Mouse (Mus musculus): Measurements from ENCODE around the gene 2700081O15Rik. TPM values are rescaled to one million over a fixed set of nuclear protein-coding genes. Genes with fewer than 3 reads are reported as not detected.
A peak's percentile ranks its signal among the peaks of the same experiment; 100 is the strongest.
"Not testable (repeated sequence)": the region's sequence is repeated elsewhere in the genome, so short reads cannot be mapped to it uniquely, and the experiment has no call there.

The 2700081O15Rik gene
- 10 to 100 TPM; 28.0 to 28.8 (median 28.5) TPM for total RNA-seq (2022)

DNA sequence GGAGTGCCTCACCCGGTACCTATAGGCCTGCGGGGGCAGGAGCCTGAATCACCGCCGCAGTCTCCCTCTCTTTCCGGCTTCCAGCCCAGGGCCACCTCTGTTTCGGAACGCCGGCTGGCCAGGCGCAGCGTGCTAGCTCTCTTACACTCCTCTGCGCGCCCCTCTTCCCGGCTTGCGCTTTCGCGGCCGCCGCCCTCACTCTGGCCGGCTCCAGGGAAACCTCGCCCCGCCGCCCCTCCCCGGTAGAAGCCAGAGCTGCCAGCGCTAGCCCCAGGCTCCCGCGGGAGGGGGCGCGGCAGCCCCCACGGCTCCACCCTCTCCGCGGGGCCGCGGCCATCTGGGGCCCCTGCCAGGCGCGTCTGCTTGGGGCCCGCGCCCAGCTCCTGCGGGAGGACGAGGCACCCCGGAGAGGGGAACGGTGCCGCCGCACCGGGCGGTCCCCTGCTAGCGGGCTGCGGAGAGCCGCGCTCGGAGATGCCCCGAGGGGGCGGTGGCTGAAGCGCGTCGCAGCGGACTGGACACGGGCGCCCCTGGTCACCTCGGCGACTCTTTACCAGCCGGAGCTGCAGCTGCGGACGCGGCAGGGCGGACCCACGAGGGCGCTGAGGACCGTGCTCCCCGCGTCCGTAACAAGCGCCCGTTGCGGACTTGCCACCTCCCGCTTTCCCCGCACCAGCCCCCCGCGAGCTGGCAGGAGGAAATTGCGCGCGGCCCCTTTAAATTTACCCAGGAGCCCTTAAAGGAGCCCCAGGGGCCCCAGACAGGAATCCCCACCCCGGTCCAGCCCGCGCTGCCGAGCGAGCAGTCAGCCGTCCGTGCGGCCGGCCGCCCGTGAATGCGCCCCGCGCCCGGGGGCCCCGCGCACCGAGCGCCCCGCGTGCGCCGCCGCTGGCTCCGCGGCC is at the start of gene 2700081O15Rik:
TSS of gene 2700081O15Rik (plus strand) at position 792 of the 902 bp plus-strand sequence.
- DNase-seq (ENCODE audit: low spot score in 2 of 2) = peak; percentile 37 to 58

DNA sequence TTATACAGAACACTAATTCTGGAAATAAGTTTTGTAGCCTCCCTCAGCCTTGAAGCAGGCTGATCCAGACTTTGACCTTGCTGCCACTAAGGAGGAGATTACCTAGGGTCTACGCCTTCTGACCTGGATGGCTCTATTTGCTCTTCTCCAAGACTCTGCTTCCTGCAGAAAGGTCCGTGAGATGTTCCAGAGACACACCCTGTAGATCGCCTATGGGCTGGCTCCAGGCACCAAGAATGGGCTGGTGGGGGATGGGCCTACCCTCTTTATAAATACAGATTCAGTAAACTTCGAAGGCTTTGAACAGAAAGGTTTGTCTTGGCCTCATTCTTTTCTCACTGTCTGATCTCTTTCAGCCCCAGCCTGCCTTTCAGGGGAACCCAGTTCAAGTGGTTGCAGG is 48.0 kb upstream of the 2700081O15Rik start:
- DNase-seq (ENCODE audit: low spot score in 2 of 2) = not testable (repeated sequence)

DNA sequence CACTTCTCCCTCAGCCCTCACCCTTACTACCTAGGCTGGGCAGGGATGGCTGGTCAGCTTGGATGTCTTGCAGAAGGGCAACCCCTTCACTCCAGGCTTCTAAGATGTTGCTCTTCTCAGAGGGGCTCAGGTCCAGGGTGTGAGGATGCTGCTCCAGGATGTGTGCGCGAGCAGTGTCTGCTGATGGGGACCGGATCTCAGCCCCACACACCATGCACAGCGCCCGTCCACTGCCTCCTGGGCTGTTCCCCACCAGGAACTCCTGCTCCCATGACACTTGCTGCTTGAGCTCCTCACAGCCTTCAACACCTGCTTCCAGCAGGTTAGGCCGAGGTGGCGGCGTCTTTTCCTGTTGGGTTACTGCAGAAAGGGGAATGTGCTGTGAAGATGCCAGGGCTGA is 42.9 kb upstream of the 2700081O15Rik start:
- DNase-seq (ENCODE audit: low spot score in 2 of 2) = no peak

DNA sequence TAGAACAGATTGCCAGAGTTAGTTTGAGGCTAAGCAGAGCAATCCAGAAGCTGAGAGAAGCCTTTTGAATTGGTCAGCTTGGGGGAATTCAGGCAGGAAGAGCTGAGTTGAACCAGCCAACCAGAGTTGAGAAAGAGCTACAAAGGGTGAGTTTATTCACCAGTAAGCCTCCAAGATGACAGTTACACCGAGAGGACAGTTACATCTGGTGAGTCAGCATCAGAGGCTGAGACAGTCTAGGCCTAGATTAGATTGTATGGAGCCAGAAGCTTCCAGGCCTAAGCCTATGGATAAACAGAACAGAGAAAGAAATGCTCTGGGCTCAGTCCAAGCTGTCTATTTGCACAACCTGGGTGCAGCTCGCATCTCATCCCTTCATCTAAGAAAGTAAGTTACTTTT is 39.8 kb upstream of the 2700081O15Rik start:
- no peak for DNase-seq (ENCODE audit: low spot score in 2 of 2)

DNA sequence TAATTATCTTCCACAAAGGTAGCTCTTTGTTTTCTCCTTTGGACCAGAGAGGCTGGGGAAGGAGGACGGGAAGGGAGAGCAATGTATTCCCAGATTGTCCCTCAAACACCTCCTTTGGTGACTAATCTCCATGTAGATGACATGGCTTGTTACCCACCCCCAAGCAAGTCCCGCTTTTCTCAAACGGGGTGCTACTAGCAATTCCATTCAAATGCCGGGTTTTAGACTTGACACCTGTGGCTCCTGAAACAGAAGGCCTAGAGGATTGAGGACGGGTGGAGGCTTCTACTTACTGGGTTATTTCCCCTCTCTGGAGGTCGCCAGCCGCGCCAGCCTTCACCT is 35.5 kb upstream of the 2700081O15Rik start:
- DNase-seq (ENCODE audit: low spot score in 2 of 2) = peak in 1 of 2 experiments; percentile 19

DNA sequence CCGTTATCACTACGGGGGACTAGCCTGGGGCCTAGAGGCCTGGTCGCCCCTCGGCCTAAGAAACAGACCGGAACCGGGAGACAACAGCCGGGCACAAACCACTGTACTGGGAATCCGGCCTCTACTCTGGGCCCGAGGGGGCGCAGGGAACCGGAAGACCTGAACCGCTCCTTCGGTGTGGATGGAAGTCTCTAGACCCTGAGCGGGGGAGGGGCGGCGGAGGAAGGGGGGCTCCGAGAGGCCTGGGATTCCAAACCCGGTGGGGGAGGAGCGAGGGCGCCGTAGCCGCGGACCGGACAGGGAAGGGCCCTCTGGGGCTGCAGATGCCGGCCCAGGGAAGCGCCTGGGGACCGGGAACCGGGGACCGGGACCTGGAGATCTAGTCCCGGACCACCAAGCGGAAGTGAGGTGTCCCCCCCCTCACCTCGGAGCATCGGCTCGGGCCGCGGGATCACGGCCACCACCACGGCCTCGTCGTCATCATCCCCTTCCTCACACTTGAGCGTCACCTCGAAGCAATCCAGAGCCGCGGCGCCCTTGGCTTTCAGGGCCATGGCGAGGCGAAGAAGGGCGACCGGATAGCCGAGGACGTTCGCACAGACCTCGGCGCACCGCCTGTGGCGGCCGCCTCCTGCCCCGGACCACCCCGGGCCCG is 35.0 kb upstream of the 2700081O15Rik start:
- DNase-seq (ENCODE audit: low spot score in 2 of 2) = peak; percentile 30 to 37

DNA sequence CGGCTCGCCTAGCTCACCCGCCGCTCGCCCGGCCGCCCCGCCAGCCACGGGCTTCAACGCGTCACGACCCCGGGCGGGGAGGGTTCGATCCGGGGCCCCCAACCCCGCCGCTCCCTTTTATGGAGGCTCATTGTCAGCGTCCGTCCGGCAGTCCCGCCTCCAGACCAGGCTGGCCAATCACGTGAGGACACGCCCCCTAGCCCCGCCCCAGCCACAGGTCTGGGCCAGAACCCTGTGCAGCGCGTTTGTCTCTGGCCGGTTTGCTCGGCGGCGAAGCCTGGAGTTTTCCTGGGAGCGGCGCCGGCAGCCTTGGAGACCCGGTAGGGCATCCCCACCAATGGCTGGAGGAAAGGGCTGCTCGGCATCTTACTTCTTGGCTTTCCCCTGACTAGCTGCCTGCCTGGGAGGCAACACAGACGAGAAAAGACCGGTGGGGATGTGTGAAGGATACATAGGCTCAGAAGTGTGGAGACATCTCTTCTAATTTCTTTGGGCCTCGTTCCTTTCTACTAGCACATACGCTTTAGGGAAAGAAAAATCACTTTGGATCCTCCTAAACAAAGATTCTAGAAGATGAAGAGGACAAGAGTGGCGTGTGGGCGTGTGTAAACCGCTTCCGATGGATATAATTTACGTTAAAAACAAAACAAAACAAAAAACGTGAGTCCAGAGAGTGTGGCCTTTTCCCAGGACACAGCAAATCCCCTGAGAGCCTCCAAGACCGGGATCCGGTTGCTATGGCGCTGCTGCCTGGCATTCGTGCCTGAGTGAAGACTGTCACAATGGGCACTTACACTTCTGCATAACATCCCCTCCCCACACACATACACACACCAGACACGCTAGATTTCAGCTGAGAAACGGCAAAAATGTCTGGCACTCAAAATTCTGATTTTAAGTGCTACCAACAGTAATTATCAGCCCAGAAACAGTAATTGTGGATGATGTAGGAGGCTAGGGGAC is 34.2 kb upstream of the 2700081O15Rik start, which contains the start of gene Spindoc:
TSS of gene Spindoc (minus strand) at position 92 of the 963 bp plus-strand sequence.
- peak; percentile 96 to 99 for DNase-seq (ENCODE audit: low spot score in 2 of 2)

DNA sequence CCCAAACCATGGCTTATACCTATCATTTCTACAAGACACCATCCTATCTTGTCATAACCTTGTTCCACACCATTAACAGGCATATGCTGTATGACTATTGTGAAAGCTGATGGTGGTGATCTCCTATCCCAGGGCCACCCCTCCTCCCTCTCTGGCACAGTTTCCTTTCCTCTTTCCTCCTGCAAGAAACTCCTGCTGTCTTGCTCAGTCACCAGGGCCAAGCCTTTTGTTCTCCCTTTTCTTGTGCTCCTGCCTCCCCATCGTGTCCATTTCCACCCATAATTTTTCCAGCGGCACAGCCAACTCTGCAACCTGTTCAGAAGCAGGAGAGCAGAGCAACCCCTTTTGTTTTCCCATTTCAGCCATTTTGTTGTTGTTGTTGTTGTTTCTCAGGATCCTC is 31.4 kb upstream of the 2700081O15Rik start:
- DNase-seq (ENCODE audit: low spot score in 2 of 2) = no peak

DNA sequence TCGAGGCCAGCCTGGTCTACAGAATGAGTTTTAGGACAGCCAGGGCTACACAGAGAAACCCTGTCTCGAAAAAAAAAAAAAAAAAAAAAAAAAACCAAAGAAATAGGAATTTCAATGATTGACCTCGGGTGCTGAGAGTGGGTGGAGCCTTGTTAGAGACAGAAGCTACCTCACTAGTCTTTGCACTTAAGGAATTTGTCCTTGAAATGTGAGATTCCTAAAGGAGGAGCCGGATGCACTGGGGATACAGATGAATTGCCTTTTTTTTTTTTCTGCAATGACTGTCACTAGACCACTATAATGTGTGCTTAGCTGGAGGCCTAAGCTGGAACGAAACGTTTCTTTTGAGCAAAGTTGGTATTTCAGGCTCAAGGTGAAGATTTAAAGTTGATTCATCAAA is 28.9 kb upstream of the 2700081O15Rik start:
- DNase-seq (ENCODE audit: low spot score in 2 of 2) = no peak

DNA sequence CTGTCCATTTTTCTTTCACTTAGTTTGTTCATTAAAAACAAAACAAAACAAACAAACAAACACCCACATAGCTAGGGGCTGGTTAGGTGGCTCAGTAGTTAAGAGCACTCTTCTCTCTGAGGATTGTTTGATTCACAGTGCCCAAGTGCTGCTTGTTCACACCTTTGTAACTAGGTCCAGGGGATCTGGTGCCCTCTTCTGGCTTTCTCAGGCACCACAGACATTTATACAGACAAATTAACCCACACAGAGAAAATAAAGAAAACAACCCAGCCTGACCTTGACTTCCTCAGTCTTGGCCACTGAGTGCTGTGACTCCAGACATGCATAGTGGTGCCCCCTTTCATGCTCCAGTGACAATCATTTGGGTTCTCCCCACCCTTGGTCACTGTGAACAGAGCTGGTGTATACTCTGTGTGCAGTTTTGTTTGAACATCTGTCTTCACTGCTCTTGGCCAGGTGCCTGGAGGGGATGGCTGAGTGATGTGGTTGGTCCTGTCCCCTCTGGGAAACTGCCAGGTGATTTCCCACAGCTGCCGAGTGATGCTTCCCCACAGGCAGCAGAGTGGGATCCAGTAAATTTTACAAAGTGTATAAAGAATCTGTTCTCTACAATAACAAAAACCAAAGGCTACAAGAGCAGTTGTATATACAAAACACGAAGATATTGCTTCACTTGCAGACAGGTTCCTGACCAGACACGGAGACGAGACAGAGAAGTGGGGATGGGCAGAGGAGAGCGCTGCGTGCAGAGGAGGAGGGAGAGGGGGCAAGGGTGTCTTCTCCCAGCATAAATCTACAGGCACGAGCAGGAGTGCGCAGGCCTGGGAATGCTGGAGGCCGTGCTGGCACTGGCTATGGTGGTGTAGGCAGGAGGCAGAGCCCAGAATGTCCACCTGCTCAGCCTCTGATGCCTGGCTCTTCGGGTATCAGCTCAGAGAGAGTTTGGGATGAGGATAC is 20.3 kb upstream of the 2700081O15Rik start:
- not testable (repeated sequence) for DNase-seq (ENCODE audit: low spot score in 2 of 2)

DNA sequence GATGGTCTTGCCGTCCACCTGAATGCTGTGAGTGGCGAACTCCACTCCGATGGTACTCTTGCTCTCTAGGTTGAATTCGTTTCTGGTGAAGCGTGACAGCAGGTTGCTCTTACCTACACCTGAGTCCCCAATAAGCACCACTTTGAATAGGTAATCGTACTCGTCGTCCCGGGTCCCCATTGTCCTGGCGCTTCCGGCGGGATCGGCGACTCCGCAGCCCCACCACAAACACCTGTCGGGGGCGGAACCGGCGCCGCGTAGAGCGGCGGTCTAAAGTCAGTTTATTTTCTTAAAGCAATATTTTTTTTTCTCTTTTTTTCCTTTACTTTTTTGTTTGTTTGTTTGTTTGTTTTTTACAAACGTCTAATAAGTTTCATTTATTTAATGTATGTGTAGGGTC is 18.5 kb upstream of the 2700081O15Rik start:
- not testable (repeated sequence) for DNase-seq (ENCODE audit: low spot score in 2 of 2)

DNA sequence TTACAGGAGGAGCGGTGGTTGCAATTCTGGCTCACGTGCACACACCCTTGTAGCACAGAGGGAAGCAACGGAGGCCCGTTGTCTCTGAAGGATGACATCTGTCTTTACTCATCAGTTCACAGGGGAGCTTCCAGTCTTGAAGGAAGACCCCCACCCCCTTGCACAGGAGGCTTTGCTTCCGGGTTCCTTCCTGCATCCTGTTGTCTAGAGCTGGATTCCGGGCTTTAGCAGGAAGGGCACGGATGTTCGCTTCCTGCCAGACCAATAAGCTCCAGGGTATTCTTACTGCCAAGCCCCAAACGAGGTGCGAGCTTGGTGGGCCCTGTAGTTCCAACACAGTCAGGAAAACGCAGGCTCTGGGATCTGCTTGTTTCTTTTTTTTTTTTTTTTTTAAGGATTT is 16.8 kb upstream of the 2700081O15Rik start:
- DNase-seq (ENCODE audit: low spot score in 2 of 2) = no peak

DNA sequence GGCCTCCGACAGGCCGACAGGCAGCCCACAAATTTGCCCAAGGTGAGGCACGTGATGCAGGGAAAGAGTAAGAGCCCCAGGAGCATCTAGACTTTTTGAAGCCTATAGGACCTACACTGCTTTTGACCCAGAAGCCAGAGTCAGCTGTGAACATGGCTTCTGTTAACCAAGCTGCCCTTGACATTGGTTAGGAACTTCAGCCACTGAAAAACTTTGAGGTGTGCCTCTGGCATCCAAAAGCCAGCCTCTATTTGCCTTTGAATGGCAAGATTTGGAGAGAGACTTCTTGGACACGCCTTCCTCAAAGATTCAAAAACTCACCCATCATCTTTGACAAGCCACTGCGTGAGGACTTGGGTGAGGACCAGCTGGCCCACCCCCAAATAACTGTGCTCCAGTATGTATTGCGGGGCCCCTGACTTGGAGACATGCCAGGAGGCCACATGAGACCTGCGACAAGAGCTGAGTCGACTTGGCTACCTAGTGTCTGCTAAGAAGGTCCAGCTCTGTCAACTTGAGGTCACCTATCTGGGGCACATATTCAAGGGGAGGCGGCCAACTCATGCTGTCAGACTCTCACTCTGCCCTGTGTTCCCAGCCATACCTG is 12.7 kb upstream of the 2700081O15Rik start:
- no peak for DNase-seq (ENCODE audit: low spot score in 2 of 2)

DNA sequence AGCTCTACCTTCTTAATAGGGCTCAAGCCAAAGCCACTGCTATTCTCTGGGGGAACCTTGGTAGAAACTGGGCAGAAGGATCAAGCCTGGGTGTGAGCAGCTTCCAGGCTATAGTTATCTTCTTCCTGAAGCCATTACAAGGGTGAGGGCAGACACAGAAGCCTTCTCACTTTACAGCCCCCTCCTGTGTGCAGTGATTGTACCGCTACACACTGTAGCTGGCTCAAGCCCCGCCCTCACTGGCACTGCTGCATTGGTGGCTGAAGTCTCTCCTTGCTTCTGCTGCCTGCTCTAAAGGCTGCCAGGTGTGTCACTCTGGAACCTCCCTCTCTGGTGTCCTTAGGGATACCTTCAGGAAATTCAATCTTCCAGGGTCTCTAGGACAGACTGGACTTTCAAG is 5.1 kb upstream of the 2700081O15Rik start:
- DNase-seq (ENCODE audit: low spot score in 2 of 2) = no peak

DNA sequence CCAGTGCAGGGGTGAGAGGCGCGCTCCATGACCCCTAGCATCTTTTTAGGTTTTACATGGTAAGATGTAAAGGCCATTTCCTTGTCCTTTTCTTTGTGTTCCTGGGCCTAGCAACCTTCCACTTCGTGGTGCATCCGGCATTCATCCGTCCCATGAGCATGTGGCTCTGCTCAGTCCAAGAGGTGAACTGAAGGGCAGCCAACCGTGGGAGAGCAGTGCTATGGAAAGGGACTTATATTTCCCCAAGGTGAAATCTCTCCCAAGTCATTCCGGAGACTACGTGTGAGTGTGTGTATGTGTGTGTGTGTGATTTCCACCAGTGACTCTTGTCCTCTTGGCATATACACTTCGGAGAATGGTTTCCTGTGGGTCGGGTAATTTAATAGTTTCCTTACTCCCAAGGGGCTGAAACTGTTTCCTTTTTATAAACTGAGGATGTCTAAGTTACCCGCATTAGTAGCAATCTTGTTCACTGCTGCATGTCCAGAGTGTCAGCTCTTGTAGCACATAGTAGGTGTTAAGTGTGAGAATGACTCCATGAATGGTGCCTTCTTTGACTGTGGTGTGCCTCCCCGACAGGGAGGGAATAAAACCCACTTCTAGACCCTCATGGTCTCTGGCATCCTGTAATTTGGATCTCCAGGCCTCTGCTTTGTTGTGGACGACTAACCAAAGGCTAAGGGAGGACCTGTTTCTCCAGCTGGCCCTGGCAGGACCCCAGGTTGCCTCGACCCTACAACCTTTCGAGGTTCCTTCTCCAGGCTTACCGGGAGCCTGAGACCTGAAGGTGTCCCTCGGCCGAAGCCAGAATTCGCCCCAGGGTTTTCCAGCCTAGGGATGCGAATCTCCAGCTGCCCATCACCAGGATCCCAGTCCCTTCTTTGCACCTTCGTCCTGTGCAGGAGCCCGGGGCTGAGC is 1.2 kb upstream of the 2700081O15Rik start:
- DNase-seq (ENCODE audit: low spot score in 2 of 2) = no peak

DNA sequence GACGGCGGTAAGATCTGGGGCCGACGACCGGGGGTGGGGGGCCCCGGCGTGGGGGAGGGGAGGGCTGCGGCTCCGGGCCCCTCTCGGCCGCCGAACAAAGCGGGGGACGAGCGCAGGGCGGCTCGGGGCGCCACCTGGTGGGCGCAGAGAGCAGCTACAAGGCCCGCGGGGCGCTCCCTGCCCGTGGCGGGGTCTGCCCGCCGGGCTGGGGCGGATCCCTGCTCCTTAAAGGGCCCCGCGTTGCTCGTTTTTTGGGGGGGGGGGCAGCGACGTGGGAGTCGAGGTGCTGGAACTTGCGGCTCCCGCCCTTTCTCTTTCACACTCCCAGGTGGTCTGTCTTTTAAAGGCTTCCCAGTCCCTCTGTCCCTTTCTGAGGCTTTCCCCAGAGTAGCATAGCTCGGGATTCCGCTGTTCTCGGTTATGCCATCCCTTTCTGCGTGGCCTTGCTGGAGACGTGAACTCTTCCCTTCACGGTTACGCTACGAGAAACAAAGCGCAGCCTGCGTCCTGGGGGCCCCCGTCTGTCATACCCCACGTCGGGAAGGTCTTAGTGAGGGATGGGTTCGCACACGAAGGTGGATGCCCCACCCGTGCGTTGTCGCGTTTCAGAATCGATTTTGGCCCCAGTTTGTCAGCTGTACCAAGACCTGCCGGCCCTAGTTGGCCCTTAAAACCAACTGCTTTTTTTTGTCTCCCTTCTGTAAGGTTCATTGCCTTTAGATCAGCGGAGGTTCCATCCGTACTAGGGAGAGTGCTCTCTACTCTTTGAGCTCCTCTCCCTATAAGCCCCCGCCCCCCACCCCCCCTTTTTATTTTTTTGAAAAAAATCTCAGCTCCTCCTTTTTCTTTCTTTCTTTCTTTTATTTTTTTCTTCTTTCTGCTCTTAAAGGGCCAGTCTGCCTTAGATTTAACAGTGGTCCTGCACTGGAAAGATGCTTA is 755 bp downstream of the 2700081O15Rik start:
- peak in 1 of 2 experiments; percentile 36 for DNase-seq (ENCODE audit: low spot score in 2 of 2)

DNA sequence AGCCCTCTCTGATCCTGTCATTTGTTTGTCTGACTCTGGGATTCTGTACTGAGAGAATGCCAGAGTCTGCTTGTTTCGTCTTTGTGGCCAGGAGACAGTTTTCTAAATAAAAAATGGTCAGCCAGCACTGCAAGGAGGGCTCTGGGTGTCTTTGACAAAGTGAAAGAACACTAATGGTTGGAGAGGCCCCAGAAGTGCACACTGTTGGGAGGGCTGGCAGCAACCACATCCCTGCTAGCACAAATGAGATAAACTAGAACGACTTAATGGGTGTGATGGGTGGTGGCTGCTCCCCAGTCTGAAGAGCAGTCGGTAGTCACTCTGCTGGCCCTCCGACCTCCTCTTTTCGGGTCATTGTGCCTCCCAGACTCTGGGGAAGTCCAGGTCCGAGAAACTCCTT is 1.7 kb downstream of the 2700081O15Rik start:
- no peak for DNase-seq (ENCODE audit: low spot score in 2 of 2)

DNA sequence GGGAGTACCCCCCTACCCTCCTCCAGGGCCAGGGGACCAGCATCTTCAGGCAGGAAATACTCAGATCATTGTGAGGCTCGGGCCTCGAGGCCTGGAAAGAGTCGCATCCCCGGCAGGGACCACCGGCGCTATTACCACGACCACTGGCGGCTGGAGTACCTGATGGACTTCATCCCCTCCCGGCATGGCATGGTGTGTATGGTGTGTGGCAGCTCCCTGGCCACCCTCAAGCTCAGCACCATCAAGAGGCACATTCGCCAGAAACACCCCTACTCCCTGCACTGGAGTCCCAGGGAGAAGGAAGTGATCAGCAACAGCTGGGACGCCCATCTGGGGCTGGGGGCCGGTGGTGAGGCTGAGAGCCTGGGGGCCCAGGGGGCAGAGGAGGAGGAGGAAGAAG is 2.7 kb downstream of the 2700081O15Rik start:
- no peak for DNase-seq (ENCODE audit: low spot score in 2 of 2)
